Comparison of ENCODE assay signal across 11 mouse cellular contexts in genomic region chr5:35827075-35827474, GRCm38 (mm10).
A peak's percentile ranks its signal among the peaks of the same experiment; 100 is the strongest.
DNase-seq lines count a peak whose midpoint lies in the region; ATAC-seq and TF ChIP-seq lines count a peak whose summit lies in the region.
"Had no signal": no experiment of that assay in that cellular context is flagged by ENCODE, and none has a peak within 500 bp of the region (broad histone marks: within the 10 kb centered on the region; RNA-seq: fewer than 3 reads in every experiment).

No protein-coding gene starts in this region.

- ATAC-seq in neural tube, embryonic 11.5 days (ENCODE audit: insufficient read depth, low FRiP score, low TSS enrichment): no peak
- no peak for ATAC-seq in granulocyte monocyte progenitor cell, adult 5-6 weeks (replicated peaks; ENCODE audit: poor library complexity, severe bottlenecking)

- no peak overlapping the region for H3K4me3 ChIP-seq in layer of hippocampus, adult 2 months
- no peak overlapping the region for H3K4me3 ChIP-seq in neural tube, embryonic 11.5 days (ENCODE audit: low read depth, low read length)
- H3K4me3 ChIP-seq: embryonic facial prominence, embryonic 12.5 days had no signal

- H3K4me1 ChIP-seq in neural tube, embryonic 11.5 days (ENCODE audit: control insufficient read depth, insufficient read depth, low read length): peaks cover 5% of the 10 kb centered on the region; the same call in 1 of the 2 replicates
- H3K4me1 ChIP-seq: embryonic facial prominence, embryonic 12.5 days had no signal

- DNase-seq in layer of hippocampus, adult 11-12 months (ENCODE audit: low spot score): peak; percentile 76
- no peak for DNase-seq in layer of hippocampus, adult 9-10 months (ENCODE audit: low spot score)
- DNase-seq in cerebellum, postnatal 25 days: peak; percentile 37 to 47
- DNase-seq in layer of hippocampus, adult 2 months (ENCODE audit: low spot score in 2 of 2): peak; percentile 46 to 66
- DNase-seq in neural tube, embryonic 11.5 days (ENCODE audit: low spot score): peak; percentile 21
- no peak for DNase-seq in lung, postnatal 36 days
- DNase-seq in kidney, postnatal 14 days: no peak
- DNase-seq: kidney, adult 11 months had no signal

- TF ChIP-seq CTCF in layer of hippocampus, adult 2 months (conservative IDR thresholded peaks at IDR 0.05): no peak

- no peaks in the 10 kb centered on the region for H3K36me3 ChIP-seq in neural tube, embryonic 11.5 days (ENCODE audit: control insufficient read depth, insufficient read depth, low read length)
- H3K36me3 ChIP-seq: embryonic facial prominence, embryonic 12.5 days had no signal

- WGBS in neural tube, embryonic 11.5 days: 42% methylated on average over 14 of the region's 14 CpGs

- H3K9ac ChIP-seq in neural tube, embryonic 11.5 days (ENCODE audit: low read length): no peak overlapping the region; the same call in 1 of the 2 replicates
- H3K9ac ChIP-seq: embryonic facial prominence, embryonic 12.5 days; liver, embryonic 14.5 days had no signal

- H3K9me3 ChIP-seq in neural tube, embryonic 11.5 days (ENCODE audit: control insufficient read depth, low read length): no peaks in the 10 kb centered on the region
- H3K9me3 ChIP-seq: embryonic facial prominence, embryonic 12.5 days had no signal

- H3K4me2 ChIP-seq in neural tube, embryonic 11.5 days (ENCODE audit: low read depth): no peak overlapping the region
- H3K4me2 ChIP-seq: embryonic facial prominence, embryonic 12.5 days had no signal

- H3K27ac ChIP-seq in layer of hippocampus, adult 2 months: peak overlapping the region; percentile 80
- H3K27ac ChIP-seq in neural tube, embryonic 11.5 days (ENCODE audit: low read depth, low read length): no peak overlapping the region
- H3K27ac ChIP-seq: embryonic facial prominence, embryonic 12.5 days; liver, embryonic 14.5 days had no signal

- H3K27me3 ChIP-seq in neural tube, embryonic 11.5 days (ENCODE audit: control insufficient read depth, insufficient read depth, low read length): no peaks in the 10 kb centered on the region
- H3K27me3 ChIP-seq: embryonic facial prominence, embryonic 12.5 days had no signal

Comparison
In these comparisons a context has a peak if more than half of its experiments do, and no peak if none do; other contexts are left out.
1. DNase-seq: peak in layer of hippocampus, adult 11-12 months (single experiment), cerebellum, postnatal 25 days (2 of 2), layer of hippocampus, adult 2 months (2 of 2) and neural tube, embryonic 11.5 days (single experiment); none in layer of hippocampus, adult 9-10 months (single experiment), lung, postnatal 36 days (single experiment) and kidney, postnatal 14 days (single experiment).